Mouse (Mus musculus) liver, postnatal 0 days (tissue): ENCODE measurements around the gene Snw1.
"Not testable (repeated sequence)": the region's sequence is repeated elsewhere in the genome, so short reads cannot be mapped to it uniquely, and the experiment has no call there.

ENCODE experiments used
- CTCF ChIP-seq: sonication (generic); IDR thresholded peaks from 2 replicates; pipeline ENCODE4 v1.5.1; 2016; ENCODE audit warnings: antibody characterized with exemption, low read depth
- EP300 ChIP-seq: IDR thresholded peaks from 2 replicates; pipeline ENCODE4 v1.6.1; 2016; ENCODE audit warnings: antibody characterized with exemption, low read depth, mild to moderate bottlenecking

DNA sequence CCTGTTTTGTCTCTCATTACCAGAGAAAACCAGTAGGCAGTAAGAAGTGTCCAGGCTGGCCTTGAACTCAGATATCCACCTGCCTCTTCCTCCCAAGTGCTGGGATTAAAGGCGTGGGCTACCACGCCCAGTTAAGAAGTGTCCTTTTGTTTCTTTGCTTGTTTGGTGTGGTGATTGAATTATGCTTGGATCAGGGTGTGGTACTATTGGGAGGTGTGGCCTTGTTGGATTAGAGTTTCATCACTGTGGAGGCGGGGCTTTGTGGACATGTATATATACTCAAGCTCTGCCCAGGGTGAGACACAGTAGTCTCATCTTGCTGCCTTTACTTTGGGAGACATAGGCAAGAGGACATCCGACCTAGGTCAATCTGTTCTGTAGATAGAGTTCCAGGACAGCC lies 41.9 kb upstream of the Snw1 start, which contains the start of gene Gm8300:
- not testable (repeated sequence) for TF ChIP-seq EP300, CTCF
